Mouse (Mus musculus): ENCODE results near the gene Zfp217.
A peak's percentile ranks its signal among the peaks of the same experiment; 100 is the strongest.

The Zfp217 gene

DNA sequence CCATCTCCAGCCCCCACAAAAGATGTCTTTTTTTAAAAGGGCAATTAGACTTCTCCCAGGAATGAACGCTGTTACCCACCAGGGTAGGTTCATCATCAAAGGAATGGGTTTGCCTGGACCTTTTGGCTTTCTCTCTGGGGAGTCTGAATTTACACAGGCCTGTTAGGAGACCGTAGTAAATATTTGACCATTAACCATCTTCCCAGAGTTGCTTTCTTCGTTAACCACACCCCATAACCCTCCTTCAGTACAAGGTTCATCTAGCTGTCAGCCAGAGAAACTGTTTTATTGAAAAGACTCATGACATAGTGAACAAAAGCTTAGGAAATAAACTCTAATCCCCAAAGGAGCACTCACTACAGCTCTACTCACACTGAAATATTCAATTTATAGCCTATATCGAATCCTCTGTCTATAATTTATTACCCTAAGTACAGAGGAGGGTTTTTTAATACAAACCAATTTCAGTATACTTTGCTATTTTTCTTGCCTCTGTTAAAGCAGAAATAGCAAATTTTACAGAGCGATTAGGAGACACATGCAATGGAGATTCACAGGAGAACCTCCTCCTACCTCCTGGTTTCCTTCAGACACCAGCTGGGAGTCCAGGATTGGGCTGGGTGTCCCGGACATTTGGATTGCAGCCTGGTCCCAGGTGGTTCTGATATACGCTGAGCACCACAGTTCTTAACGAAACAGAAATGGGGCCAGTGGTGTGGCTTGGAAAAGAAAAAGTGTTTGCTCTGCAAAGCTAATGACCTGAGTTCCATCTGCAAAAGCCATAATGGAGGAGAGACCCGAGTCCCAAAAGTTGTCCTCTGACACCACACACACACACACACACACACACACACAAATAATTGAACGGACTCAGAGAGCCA, 56.1 kb downstream of the Zfp217 start:
- DNase-seq, result peak; percentile 82

DNA sequence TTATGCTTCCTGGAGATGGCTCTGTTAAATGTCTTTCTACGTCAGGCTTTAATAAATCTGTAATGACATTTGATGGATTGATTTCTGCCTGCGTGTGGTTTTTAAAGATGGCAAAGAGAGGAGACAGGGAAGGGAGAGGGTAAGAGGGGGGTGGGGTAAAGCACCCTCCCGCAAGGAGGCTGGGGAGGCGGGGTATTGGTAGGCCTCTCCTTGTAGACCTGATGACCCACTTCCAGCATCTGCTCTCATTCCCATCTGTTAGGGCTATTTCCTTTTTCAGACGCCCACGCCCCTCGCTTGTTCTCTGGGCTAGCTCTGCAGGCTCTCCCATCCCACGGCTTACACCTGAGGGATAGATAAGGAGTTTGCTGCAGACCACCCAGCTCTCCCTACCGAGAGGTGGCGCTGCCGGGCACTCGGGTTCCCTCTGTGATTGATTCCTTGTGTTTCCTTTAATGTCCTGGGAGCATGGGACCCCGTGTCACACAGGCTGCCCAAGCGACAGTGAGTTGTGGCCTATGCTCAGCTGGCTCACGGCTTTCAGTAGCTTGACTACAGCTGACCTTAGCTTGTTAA, 69.4 kb downstream of the Zfp217 start:
- DNase-seq, result no peak

DNA sequence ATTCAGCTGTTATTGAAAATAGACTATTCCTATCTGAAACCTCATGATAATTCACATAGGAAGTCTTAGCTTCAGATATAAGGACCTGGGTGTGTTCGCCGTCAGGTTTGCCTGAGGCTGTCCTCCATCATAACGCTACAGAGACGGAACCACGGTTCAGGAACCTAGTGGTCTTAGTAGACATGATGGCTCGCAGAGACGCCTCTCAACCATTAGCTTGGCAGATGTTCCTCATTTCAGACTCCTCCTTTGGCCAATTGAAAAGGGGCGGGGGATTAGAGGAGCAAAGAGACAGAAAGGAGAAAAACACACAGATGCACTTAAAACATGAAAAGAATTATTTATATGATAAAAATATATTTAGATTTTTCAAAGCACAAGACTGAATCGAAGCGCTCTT, 69.9 kb downstream of the Zfp217 start:
- no peak for DNase-seq

DNA sequence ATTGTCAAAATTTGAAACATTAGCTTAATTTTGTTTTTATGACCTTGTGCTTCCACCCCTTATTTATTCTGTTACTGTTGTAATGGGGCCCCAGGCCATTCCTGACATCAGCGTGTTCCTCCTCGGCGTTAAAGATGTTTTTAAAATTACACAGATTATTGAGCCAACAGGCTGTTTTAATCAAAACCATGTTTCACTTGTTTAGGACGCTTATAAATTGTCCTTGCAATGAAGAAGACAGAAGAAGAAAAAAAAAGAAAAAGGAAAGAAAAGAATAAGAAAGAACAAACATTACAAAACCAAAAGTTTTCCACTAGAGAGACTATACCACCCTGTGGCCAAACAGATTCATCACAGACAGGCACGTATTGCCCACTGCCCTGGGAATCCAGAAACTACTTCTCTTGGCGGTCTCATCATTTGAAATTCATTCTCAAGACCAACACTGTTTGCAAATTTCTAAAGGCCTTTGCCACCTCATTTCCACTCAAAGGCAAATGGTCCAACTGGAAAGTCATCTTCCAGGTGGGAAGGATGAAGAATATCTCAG, 70.9 kb downstream of the Zfp217 start:
- peak; percentile 26 for DNase-seq

DNA sequence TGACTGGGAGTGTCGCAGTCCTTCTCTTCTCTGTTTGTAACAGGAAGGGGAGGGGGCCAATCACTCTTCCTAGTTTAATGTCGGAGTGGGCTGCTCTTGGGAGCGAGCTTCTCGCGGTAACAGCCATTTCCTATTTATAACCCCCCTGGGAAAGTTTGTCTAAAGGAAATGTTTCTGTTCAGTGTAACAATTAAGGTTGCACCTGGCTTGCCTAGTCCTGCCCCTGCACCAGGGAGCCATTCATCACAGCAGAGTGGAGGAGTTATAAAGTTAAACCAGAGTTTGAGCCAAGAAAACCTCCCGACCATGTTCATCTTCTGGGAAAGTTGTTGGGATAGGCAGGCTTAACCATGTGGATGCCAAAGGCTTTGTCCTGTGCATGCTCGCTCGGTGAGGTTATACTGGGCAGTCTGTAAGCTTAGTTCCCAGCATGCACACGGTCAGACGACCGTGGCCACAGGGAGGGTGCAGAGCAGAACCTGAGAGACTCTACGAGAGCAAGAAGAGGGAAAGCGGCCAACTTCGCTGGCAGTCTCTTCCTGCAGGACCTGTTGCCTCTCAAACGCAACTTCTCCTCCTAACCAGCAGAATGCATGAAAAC, 77.2 kb downstream of the Zfp217 start:
- no peak for DNase-seq

DNA sequence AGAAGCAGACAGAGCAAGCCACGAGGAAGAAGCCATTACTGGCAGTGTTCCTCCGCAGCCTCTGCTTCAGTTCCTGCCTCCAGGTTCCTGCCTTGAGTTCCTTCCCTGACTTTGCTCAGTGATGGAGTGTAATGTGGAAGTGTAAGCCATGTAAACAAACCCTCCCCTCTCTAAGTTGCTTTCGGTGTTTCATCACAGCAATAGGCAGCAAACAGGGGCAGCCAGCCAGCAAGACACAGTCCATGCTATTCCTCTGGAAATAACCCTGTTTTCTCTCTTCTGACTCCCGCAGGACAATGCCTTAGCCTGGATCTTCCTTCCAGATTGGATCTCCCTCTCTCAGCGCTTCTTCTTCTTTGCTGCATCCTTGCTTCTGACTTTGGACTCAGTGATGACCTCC, 77.9 kb downstream of the Zfp217 start:
- no peak for DNase-seq

DNA sequence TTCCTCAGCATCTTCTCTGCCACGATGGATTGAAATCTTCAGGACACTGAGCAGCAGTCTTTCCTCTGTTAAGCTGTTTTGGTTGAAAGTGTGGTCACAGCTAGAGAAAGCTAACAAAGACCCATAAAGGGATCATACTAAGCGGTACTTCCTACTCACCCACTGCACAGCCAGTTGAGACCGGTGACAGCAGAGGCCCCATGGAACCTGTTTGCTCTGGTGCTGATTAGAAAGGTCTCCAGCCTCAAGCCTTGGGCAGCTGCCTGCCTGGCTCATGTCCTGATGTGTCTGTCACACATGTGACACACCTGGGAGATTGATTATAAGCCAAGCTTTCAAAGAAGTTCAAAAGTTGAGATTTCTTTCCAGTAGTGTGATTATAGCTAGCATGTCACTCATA, 85.5 kb downstream of the Zfp217 start:
- DNase-seq, result no peak

DNA sequence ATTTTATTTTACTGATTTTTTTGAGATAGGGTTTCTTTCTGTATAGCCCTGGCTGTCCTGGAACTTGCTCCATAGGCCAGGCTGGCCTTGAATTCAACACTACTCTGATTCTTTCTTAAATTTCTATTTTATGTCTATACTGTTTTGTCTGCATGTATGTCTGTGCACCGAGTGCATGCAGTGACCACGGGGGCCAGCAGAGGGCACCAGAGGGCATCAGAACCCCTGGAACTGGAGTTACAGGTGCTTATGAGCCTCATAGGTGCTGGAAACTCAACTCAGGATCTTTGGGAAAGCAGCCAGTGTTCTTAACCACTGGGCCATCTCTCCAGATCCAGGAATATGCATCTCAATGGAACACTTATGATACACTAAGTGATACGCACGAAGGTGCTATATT, 87.8 kb downstream of the Zfp217 start:
- DNase-seq, result peak; percentile 49

DNA sequence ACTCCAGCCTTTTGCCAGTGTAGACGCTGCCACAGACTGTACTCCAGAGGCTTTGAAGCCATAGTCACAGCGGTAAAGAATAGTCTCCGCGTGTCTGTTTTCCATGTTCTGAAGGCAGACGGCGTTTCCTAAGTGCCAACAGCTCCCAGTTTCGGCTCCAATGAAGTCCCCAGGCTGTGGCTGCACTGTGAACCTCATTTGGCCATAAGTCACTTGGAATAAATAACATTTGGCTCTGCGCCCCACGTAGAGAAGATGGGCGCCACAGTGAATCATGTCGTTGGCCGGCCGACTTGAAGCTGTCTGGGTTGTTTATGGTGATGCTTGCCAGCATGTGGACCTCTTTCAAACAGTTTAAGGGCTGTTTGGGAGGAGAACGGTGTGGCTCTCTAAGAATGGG, 89.1 kb downstream of the Zfp217 start:
- DNase-seq, result no peak
